Mouse (Mus musculus): Measurements from ENCODE around the gene Tnr. TPM values are rescaled to one million over a fixed set of nuclear protein-coding genes. Genes with fewer than 3 reads are reported as not detected.

Gene Tnr
- polyA plus RNA-seq, 1 experiment from 2014 or later, result not detected

GRCm38 (mm10) chr1:159639408-159639807, 115.8 kb downstream of the Tnr start:
- Histone ChIP-seq H3K9me3 (ENCODE audit: control insufficient read depth, low read length) (no peaks in the 10 kb centered on the region), H3K9ac (ENCODE audit: low read depth, low read length) (no peak overlapping the region), H3K27ac (ENCODE audit: low read depth, low read length) (no peak overlapping the region), H3K4me3 (ENCODE audit: low read length) (no peak overlapping the region), H3K36me3 (ENCODE audit: control insufficient read depth, insufficient read depth, low read length) (no peaks in the 10 kb centered on the region), H3K4me1 (ENCODE audit: control insufficient read depth, insufficient read depth, low read length) (no peaks in the 10 kb centered on the region), H3K27me3 (ENCODE audit: control insufficient read depth, insufficient read depth, low read length) (no peaks in the 10 kb centered on the region), H3K4me2 (replicated peaks; ENCODE audit: low read depth, low read length) (no peak overlapping the region)
- ATAC-seq (ENCODE audit: low FRiP score, low TSS enrichment), result no peak
- 88% methylated on average over 4 of the region's 4 CpGs for WGBS

- ATAC-seq (ENCODE audit: low FRiP score, low TSS enrichment), result no peak
- H3K9ac ChIP-seq (ENCODE audit: low read depth, low read length), result no peak overlapping the region
Measured at GRCm38 (mm10) chr1:159645719-159646118, 122.2 kb downstream of the Tnr start.

GRCm38 (mm10) chr1:159650486-159650885, 126.9 kb downstream of the Tnr start:
- 64% methylated on average over 4 of the region's 4 CpGs for WGBS
- Histone ChIP-seq H3K4me3 (ENCODE audit: low read length) (no peak overlapping the region), H3K4me1 (ENCODE audit: control insufficient read depth, insufficient read depth, low read length) (no peaks in the 10 kb centered on the region), H3K36me3 (ENCODE audit: control insufficient read depth, insufficient read depth, low read length) (no peaks in the 10 kb centered on the region), H3K27ac (ENCODE audit: low read depth, low read length) (no peak overlapping the region), H3K9me3 (ENCODE audit: control insufficient read depth, low read length) (no peaks in the 10 kb centered on the region), H3K27me3 (ENCODE audit: control insufficient read depth, insufficient read depth, low read length) (no peaks in the 10 kb centered on the region), H3K9ac (ENCODE audit: low read depth, low read length) (no peak overlapping the region), H3K4me2 (replicated peaks; ENCODE audit: low read depth, low read length) (no peak overlapping the region)
- ATAC-seq (ENCODE audit: low FRiP score, low TSS enrichment), result no peak

More at GRCm38 (mm10) chr1:159645719-159646118, 122.2 kb downstream of the Tnr start:
- H3K4me3 ChIP-seq (ENCODE audit: low read length), result no peak overlapping the region
- no peaks in the 10 kb centered on the region for H3K4me1 ChIP-seq (ENCODE audit: control insufficient read depth, insufficient read depth, low read length)
- H3K9me3 ChIP-seq (ENCODE audit: control insufficient read depth, low read length), result no peaks in the 10 kb centered on the region
- no peaks in the 10 kb centered on the region for H3K27me3 ChIP-seq (ENCODE audit: control insufficient read depth, insufficient read depth, low read length)
- WGBS, result 90% methylated on average over 4 of the region's 4 CpGs
- no peak overlapping the region for H3K4me2 ChIP-seq (replicated peaks; ENCODE audit: low read depth, low read length)
- no peaks in the 10 kb centered on the region for H3K36me3 ChIP-seq (ENCODE audit: control insufficient read depth, insufficient read depth, low read length)
- no peak overlapping the region for H3K27ac ChIP-seq (ENCODE audit: low read depth, low read length)

GRCm38 (mm10) chr1:159655241-159655640, 131.7 kb downstream of the Tnr start:
- ATAC-seq (ENCODE audit: low FRiP score, low TSS enrichment), result no peak
- H3K27me3 ChIP-seq (ENCODE audit: control insufficient read depth, insufficient read depth, low read length), result no peaks in the 10 kb centered on the region
- H3K36me3 ChIP-seq (ENCODE audit: control insufficient read depth, insufficient read depth, low read length), result no peaks in the 10 kb centered on the region
- WGBS, result 80% methylated on average over 3 of the region's 3 CpGs
- no peak overlapping the region for H3K27ac ChIP-seq (ENCODE audit: low read depth, low read length)
- H3K4me1 ChIP-seq (ENCODE audit: control insufficient read depth, insufficient read depth, low read length), result 0 out of 2 replicates have a peak, but pooled peaks cover 7% of the 10 kb centered on the region
- H3K4me2 ChIP-seq (replicated peaks; ENCODE audit: low read depth, low read length), result no peak overlapping the region
- no peak overlapping the region for H3K4me3 ChIP-seq (ENCODE audit: low read length)
- H3K9me3 ChIP-seq (ENCODE audit: control insufficient read depth, low read length), result no peaks in the 10 kb centered on the region
- no peak overlapping the region for H3K9ac ChIP-seq (ENCODE audit: low read depth, low read length)

GRCm38 (mm10) chr1:159657856-159658542, 134.4 kb downstream of the Tnr start:
- Histone ChIP-seq H3K9me3 (ENCODE audit: control insufficient read depth, low read length) (no peaks in the 10 kb centered on the region), H3K36me3 (ENCODE audit: control insufficient read depth, insufficient read depth, low read length) (no peaks in the 10 kb centered on the region), H3K4me1 (ENCODE audit: control insufficient read depth, insufficient read depth, low read length) (0 out of 2 replicates have a peak, but pooled peaks cover 7% of the 10 kb centered on the region), H3K4me3 (ENCODE audit: low read length) (no peak overlapping the region), H3K27me3 (ENCODE audit: control insufficient read depth, insufficient read depth, low read length) (no peaks in the 10 kb centered on the region), H3K4me2 (replicated peaks; ENCODE audit: low read depth, low read length) (no peak overlapping the region), H3K9ac (ENCODE audit: low read depth, low read length) (no peak overlapping the region), H3K27ac (ENCODE audit: low read depth, low read length) (no peak overlapping the region)
- 14% methylated on average over 11 of the region's 11 CpGs for WGBS
- ATAC-seq (ENCODE audit: low FRiP score, low TSS enrichment), result peak; percentile 78; the same call in 1 of the 2 replicates

GRCm38 (mm10) chr1:159660620-159661501, 137.3 kb downstream of the Tnr start:
- WGBS, result 63% methylated on average over 6 of the region's 6 CpGs
- H3K4me2 ChIP-seq (replicated peaks; ENCODE audit: low read depth, low read length), result no peak overlapping the region
- no peak overlapping the region for H3K4me3 ChIP-seq (ENCODE audit: low read length)
- H3K9ac ChIP-seq (ENCODE audit: low read depth, low read length), result no peak overlapping the region
- H3K27me3 ChIP-seq (ENCODE audit: control insufficient read depth, insufficient read depth, low read length), result no peaks in the 10 kb centered on the region
- no peaks in the 10 kb centered on the region for H3K36me3 ChIP-seq (ENCODE audit: control insufficient read depth, insufficient read depth, low read length)
- no peak overlapping the region for H3K27ac ChIP-seq (ENCODE audit: low read depth, low read length)
- ATAC-seq (ENCODE audit: low FRiP score, low TSS enrichment), result no peak
- 0 out of 2 replicates have a peak, but pooled peaks cover 7% of the 10 kb centered on the region for H3K4me1 ChIP-seq (ENCODE audit: control insufficient read depth, insufficient read depth, low read length)
- H3K9me3 ChIP-seq (ENCODE audit: control insufficient read depth, low read length), result no peaks in the 10 kb centered on the region

- no peak overlapping the region for H3K4me2 ChIP-seq (replicated peaks; ENCODE audit: low read depth, low read length)
- no peaks in the 10 kb centered on the region for H3K4me1 ChIP-seq (ENCODE audit: control insufficient read depth, insufficient read depth, low read length)
- no peaks in the 10 kb centered on the region for H3K36me3 ChIP-seq (ENCODE audit: control insufficient read depth, insufficient read depth, low read length)
- no peaks in the 10 kb centered on the region for H3K27me3 ChIP-seq (ENCODE audit: control insufficient read depth, insufficient read depth, low read length)
- H3K9me3 ChIP-seq (ENCODE audit: control insufficient read depth, low read length), result no peaks in the 10 kb centered on the region
- ATAC-seq (ENCODE audit: low FRiP score, low TSS enrichment), result no peak
- H3K27ac ChIP-seq (ENCODE audit: low read depth, low read length), result no peak overlapping the region
- 84% methylated on average over 3 of the region's 3 CpGs for WGBS
- no peak overlapping the region for H3K9ac ChIP-seq (ENCODE audit: low read depth, low read length)
- H3K4me3 ChIP-seq (ENCODE audit: low read length), result no peak overlapping the region
Measured at GRCm38 (mm10) chr1:159664496-159664895, 140.9 kb downstream of the Tnr start.

GRCm38 (mm10) chr1:159664945-159665344, 141.4 kb downstream of the Tnr start:
- Histone ChIP-seq H3K4me2 (replicated peaks; ENCODE audit: low read depth, low read length) (no peak overlapping the region), H3K4me3 (ENCODE audit: low read length) (no peak overlapping the region), H3K9ac (ENCODE audit: low read depth, low read length) (no peak overlapping the region), H3K36me3 (ENCODE audit: control insufficient read depth, insufficient read depth, low read length) (no peaks in the 10 kb centered on the region), H3K4me1 (ENCODE audit: control insufficient read depth, insufficient read depth, low read length) (no peaks in the 10 kb centered on the region), H3K27me3 (ENCODE audit: control insufficient read depth, insufficient read depth, low read length) (no peaks in the 10 kb centered on the region), H3K27ac (ENCODE audit: low read depth, low read length) (no peak overlapping the region), H3K9me3 (ENCODE audit: control insufficient read depth, low read length) (no peaks in the 10 kb centered on the region)
- WGBS, result 87% methylated on average over 4 of the region's 4 CpGs
- ATAC-seq (ENCODE audit: low FRiP score, low TSS enrichment), result no peak

GRCm38 (mm10) chr1:159670629-159671150, 147.1 kb downstream of the Tnr start:
- no peak overlapping the region for H3K27ac ChIP-seq (ENCODE audit: low read depth, low read length)
- no peaks in the 10 kb centered on the region for H3K4me1 ChIP-seq (ENCODE audit: control insufficient read depth, insufficient read depth, low read length)
- ATAC-seq (ENCODE audit: low FRiP score, low TSS enrichment), result peak; percentile 86
- no peak overlapping the region for H3K9ac ChIP-seq (ENCODE audit: low read depth, low read length)
- no peaks in the 10 kb centered on the region for H3K9me3 ChIP-seq (ENCODE audit: control insufficient read depth, low read length)
- H3K27me3 ChIP-seq (ENCODE audit: control insufficient read depth, insufficient read depth, low read length), result no peaks in the 10 kb centered on the region
- WGBS, result 35% methylated on average over 16 of the region's 16 CpGs
- peak overlapping the region; percentile 5 for H3K4me2 ChIP-seq (replicated peaks; ENCODE audit: low read depth, low read length)
- no peak overlapping the region for H3K4me3 ChIP-seq (ENCODE audit: low read length)
- no peaks in the 10 kb centered on the region for H3K36me3 ChIP-seq (ENCODE audit: control insufficient read depth, insufficient read depth, low read length)

Measured in kidney, embryonic 14.5 days (tissue).